Mouse (Mus musculus) heart, adult 2 months (tissue): ENCODE measurements at regions not wholly inside any gene's neighbourhood (a gene's known extent, or its start where the extent isn't known, plus 50 kb on each side); places are given as distances from the start of the nearest gene placed in this dataset.

Source experiments
- CTCF ChIP-seq: fragments of 200-600 bp; IDR thresholded peaks from 2 replicates; pipeline ENCODE4 v1.8.1; 2022; ENCODE audit warnings: antibody characterized with exemption, mild to moderate bottlenecking, moderate library complexity
- POLR2A ChIP-seq: fragments of 200-500 bp; IDR thresholded peaks from 2 replicates; pipeline ENCODE4 v1.6.1; 2011; ENCODE audit warnings: mild to moderate bottlenecking, low read depth, low read length, control low read depth; ENCODE audit not compliant: insufficient read depth

DNA sequence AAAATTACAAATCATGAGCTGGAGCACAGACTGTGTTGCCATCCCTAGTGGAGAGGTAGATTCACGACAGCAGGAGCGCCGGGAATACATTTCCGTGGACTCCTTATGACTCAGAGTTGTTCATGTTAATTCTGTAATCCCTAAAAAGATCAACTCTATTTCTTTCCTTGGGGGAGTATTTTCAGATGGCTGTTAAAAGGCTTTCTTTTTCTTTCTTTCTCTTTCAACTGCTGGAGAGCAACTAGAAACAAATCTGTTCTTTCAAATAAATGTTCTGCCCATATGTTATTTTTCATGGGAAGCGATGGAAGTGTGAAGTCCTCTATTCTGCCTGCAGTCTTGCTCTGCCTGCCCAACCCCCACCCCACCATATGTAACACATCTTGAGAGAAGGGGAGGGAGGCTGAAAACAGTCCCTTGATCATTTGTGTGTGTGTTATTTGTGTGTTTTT lies 401.4 kb upstream of the Dcn start:
- no peak for TF ChIP-seq POLR2A
- TF ChIP-seq CTCF = no peak
